Mouse (Mus musculus) right cerebral cortex, postnatal 10 days (tissue): ENCODE measurements around the gene Col4a2.

Source experiments
- DNase-seq, 2 experiments: peaks; one replicate each; pipeline ENCODE4 v3.0.0; 2021; ENCODE audit warnings: low spot score in 2 of 2

Col4a2 gene

DNA sequence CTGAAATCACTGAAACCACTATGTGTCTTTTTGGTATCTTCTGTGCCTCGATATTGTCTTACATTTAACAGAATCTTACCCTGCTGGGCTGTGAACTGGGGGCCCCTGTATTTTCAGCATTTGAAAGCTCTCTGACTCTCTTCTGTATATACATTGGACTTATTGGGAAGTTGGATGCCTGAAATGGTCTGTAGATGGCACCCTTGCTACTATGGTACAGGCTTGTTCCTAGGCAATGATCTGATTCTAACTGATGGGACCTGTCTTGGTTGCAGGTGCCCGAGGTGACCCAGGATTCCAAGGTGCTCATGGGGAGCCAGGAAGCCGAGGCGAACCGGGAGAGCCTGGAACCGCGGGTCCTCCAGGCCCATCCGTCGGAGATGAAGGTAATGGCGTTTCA lies 102.5 kb downstream of the Col4a2 start:
- no peak for DNase-seq

DNA sequence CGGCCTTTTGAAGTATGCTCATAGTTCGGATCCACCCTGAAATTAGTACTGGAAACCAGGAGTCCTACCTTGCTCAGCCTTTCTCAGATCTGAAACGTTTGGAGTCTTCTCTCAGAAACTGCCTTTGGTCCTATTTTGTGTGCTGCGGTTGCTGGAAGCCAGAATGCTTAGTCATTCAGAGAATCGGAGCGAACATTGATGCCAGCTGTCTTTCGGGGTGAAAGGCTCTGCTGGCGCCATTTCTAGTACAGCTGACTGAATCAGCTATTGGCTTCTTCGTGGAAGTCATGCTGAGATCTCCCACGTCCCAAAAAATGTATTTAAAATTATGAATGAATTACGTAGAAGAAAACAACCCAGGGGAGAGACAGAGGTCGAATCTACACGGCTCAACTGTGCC lies 105.2 kb downstream of the Col4a2 start:
- peak in 1 of 2 experiments; percentile 60 for DNase-seq

- DNase-seq = peak; percentile 90 to 93
Observed at GRCm38 (mm10) chr8:11419232-11419631, 106.6 kb downstream of the Col4a2 start.

DNA sequence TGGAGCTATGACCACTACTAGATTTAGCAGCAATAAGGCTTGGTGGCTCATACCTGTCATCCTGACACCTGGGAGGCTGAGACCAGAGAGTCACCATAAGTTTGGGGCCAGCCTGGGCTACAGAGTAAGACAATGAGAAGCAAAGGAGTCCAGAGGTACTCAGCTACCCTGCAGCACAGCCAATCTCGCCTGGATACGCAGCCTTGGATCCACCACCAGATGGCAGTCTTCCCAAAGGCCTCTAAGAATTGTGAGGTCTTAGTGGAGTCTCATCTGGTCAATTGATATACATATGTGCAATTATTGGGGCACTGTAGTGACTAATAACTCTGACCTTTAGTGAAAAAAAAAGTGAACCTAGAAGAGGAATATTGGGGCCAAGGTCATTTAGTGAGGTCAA lies 107.0 kb downstream of the Col4a2 start:
- peak; percentile 64 to 66 for DNase-seq

DNA sequence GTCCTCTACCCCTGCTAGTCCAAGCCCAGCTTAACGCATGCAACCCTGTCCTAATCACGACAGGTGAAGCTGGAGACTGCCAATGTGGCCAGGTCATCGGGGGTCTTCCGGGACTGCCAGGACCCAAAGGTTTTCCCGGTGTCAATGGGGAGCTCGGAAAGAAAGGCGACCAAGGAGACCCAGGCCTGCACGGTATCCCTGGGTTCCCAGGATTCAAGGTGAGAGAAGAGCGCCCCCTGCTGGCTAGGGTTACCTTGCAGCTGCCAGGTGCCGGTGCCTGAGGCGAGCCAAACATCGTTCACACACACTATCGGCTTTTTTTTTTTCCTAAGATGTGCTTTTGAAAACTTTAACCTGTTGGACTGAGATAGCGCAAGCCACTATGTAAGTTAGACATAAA lies 108.5 kb downstream of the Col4a2 start:
- DNase-seq = peak in 1 of 2 experiments; percentile 68

GRCm38 (mm10) chr8:11421968-11422367 lies 109.4 kb downstream of the Col4a2 start:
- DNase-seq = no peak

DNA sequence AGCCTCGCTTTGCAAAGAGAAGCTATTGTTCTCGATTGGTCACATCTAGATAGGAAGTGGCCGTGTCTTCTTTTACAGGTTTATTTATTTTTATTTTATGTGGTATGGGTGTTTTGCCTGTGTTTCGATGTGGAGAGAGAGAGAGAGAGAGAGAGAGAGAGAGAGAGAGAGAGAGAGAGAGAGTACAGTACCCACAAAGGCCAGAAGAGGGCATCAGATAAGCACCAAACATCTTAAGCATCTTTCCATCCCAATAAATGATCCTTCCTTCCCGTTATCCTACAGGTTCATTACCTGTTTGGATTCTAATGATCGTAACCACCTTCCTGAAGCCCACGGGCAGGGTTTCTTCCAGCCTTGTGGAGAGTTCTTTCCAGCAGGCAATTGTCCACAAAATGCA lies 110.5 kb downstream of the Col4a2 start:
- DNase-seq = no peak

- DNase-seq = no peak
Observed at GRCm38 (mm10) chr8:11430688-11431087, 118.1 kb downstream of the Col4a2 start.

DNA sequence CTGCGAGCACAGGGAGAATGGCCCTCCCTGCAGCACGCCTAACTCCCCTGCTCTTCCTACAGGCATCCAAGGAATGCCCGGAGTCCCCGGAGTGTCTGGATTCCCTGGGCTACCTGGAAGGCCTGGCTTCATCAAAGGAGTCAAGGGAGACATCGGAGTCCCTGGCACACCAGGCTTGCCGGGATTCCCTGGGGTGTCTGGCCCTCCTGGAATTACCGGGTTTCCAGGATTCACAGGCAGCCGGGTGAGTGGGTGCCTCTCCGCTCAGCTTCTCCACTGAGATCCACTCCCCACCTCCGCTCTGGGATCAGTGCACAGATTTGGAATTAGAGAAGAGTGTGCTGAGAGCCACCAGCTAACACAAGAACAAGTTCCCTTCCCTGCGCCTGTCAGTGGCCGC lies 125.3 kb downstream of the Col4a2 start:
- DNase-seq = no peak

GRCm38 (mm10) chr8:11441291-11441690 lies 128.7 kb downstream of the Col4a2 start:
- DNase-seq = no peak

GRCm38 (mm10) chr8:11443611-11444010 lies 131.0 kb downstream of the Col4a2 start:
- DNase-seq = no peak

DNA sequence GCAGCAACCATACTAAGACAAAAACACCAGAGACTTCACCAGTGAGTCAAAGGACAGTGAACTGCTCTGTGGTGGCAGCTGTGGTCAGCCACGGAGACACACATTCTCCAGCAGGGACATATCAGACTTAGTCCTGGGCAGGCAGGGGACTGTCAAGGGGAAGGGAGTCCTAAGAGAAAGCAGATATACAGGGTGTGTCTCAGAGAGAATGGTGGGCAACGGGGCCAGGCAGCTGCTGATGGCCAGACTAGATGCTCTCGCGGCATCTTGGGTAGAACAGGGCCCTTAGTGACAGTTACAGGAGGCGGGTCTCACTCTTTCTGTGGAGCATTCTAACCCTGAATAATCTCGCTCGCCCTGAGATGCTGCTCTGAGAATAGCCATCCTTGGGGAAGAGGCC lies 131.6 kb downstream of the Col4a2 start:
- DNase-seq = no peak

GRCm38 (mm10) chr8:11445790-11446189 lies 133.2 kb downstream of the Col4a2 start:
- no peak for DNase-seq

GRCm38 (mm10) chr8:11447910-11448570 lies 135.4 kb downstream of the Col4a2 start:
- no peak for DNase-seq

- DNase-seq = peak; percentile 49 to 52
Observed at GRCm38 (mm10) chr8:11450184-11451113, 137.8 kb downstream of the Col4a2 start.

DNA sequence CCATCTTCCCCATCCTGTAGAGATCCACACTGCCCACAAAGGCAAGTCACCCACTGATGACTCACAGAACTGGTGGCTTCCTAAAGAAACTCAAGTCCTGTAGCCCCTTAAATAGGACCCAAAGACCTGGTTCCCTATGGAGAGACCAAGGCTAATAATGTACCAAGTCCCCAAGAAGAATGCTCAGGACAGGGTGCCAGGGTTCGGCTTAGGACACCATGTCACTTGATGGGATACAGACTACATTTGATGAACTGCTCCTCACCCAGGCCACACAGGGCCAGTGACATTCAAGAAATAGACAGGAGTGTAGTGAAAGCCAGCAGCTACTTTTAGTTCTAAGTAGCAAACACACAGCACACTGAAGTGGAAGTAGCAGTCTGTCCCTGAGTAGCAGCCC lies 139.5 kb downstream of the Col4a2 start:
- no peak for DNase-seq

DNA sequence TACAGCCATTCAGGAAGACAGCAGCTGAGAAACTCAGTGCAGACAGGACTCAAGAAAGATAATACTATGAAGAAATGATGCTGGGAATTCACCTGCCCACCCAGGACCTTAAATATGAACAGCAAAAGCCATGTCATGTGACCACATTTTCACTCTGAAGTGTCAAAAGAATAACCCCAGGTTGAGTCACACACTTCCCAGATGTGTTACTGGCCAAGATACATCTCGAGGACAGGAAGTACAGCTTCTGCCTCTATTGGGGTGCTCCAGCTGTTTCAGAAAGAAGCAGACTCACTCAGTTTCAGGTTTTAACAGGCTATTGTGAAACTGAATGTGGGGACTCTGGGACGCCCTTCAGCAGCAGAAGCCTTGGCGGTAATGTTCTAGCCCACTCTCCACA lies 140.0 kb downstream of the Col4a2 start:
- no peak for DNase-seq

- no peak for DNase-seq
Observed at GRCm38 (mm10) chr8:11452974-11453373, 140.4 kb downstream of the Col4a2 start.

DNA sequence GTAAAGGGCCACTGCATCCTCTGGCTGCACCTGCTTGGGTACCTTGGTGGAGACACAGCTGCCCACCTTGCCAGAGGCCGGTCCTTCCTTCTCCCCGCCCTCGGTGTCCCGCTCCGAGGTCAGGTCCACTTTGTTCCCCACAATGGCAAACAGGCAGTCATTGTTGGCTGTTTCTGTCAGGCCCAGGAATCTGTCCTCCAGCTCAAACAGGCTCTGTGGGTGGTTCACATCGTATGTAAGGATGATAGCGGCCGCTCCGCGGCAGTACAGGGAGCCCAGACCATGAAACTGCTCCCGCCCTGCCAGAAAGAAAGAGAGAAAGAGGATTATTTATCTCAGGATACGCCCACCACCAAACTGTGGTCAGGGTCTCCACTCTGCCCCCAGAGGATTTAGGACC lies 141.6 kb downstream of the Col4a2 start:
- no peak for DNase-seq

- no peak for DNase-seq
Observed at GRCm38 (mm10) chr8:11457278-11457677, 144.7 kb downstream of the Col4a2 start.

DNA sequence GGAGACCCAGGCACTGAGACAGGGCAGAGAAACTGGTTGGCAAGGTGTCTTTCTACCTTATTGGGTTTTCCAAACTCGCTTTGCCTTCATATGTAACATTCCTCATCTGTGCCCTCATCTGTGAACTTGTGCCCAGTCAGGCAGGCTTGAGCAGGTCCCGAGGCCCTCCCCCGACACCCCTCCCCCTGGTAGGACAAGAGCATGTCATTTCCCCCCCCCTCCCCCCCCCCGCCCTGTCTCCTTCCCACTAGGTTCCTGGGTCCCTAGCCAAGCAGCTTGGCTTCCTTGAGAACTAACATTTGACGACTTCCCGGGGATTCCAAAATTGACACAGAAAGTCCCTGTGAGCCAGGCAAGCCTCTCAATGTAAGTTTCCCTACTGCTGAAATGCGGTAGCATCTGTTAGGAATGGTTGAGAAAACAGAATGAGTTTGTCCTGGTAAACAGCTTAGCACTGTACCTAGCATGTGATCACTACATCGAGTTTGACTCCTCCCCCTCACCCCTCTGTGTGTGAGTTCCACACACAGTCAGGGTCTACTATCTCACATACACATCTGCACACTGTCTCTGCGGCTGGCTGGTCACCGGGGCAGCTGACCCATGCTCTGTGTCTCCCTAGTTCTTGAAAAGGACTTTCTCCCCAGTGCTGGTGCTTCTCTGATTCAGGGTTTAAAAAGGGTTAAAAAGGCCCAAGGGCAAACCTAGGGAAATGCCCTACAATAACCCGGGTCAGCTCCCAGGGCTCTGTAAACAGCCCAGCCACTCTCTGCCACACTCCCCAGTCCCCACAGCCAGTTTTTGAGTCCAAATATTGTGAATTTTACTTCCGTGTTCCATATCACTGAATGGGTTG lies 145.6 kb downstream of the Col4a2 start:
- DNase-seq = no peak

- DNase-seq = no peak
Observed at GRCm38 (mm10) chr8:11459016-11459415, 146.4 kb downstream of the Col4a2 start.
